In genomic region chr14:20368271-20368670, GRCm38 (mm10) we compare ENCODE assay signal across 1 mouse cellular context.
TF ChIP-seq lines count a peak whose summit lies in the region.

No protein-coding gene starts in this region.

TF ChIP-seq in MEL, 35 proteins besides CTCF, POLR2A, EP300 and RAD21 (continued from another document):
- no peak for TF ChIP-seq TCF12 (IDR thresholded peaks at IDR 0.05; ENCODE audit: low read depth, low read length)
- no peak for TF ChIP-seq KAT2A (conservative IDR thresholded peaks at IDR 0.05; ENCODE audit: low read depth, low read length)
- no peak for TF ChIP-seq ZMIZ1 (IDR thresholded peaks at IDR 0.05; ENCODE audit: low read depth, low read length)
- no peak for TF ChIP-seq UBTF (IDR thresholded peaks at IDR 0.05; ENCODE audit: borderline replicate concordance, insufficient read depth, low read depth, low read length)
- TF ChIP-seq USF2 (IDR thresholded peaks at IDR 0.05; ENCODE audit: borderline replicate concordance in 1 of 2, insufficient read depth in 1 of 2, low read depth in 1 of 2, low read length in 2 of 2): no peak
- TF ChIP-seq CHD1 (IDR thresholded peaks at IDR 0.05; ENCODE audit: low read depth, low read length): no peak
- no peak for TF ChIP-seq E2F4 (IDR thresholded peaks at IDR 0.05; ENCODE audit: borderline replicate concordance, low read depth, low read length)
